ENCODE assay signal across 19 mouse cellular contexts in the genomic region with DNA sequence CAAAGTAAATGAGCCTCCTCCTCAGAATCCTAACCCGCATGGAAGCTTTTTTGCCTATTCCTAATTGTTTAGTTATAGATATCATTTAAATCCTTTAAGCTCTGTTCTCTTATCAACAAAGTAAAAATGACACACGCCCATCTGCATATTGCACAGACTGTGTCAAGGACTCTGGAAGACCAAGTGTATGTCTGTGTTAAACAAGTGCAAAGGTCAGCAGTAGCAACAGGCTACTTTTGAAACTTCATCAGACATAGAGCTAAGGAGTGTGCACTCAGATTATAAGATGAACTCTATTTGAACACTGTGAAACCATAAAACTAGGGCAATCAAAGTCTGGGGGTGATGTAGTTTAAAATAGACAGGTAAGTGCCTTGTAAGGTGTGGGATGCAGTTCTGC.
"Had no signal": no experiment of that assay in that cellular context is flagged by ENCODE, and none has a peak within 500 bp of the region (broad histone marks: within the 10 kb centered on the region; RNA-seq: fewer than 3 reads in every experiment).

No protein-coding gene starts in this region.

- H3K27ac ChIP-seq: hindbrain, embryonic 14.5 days; hindbrain, postnatal 0 days; kidney, embryonic 15.5 days; limb, embryonic 12.5 days; limb, embryonic 15.5 days; liver, embryonic 14.5 days; macrophage; midbrain, embryonic 12.5 days; midbrain, embryonic 15.5 days; neural tube, embryonic 13.5 days had no signal

- DNase-seq: left cerebral cortex, postnatal 4 days; liver, postnatal 0 days; spleen, adult 18-20 months; thymus, adult 2 months; thymus, postnatal 14 days; thymus, postnatal 4 days had no signal

- H3K4me2 ChIP-seq: hindbrain, embryonic 14.5 days; kidney, embryonic 15.5 days; limb, embryonic 12.5 days; limb, embryonic 15.5 days; liver, embryonic 11.5 days; lung, embryonic 14.5 days; midbrain, embryonic 12.5 days; midbrain, embryonic 15.5 days; neural tube, embryonic 13.5 days had no signal

- H3K4me1 ChIP-seq: kidney, embryonic 15.5 days; limb, embryonic 12.5 days; limb, embryonic 15.5 days; midbrain, embryonic 12.5 days; neural tube, embryonic 13.5 days had no signal

- H3K27me3 ChIP-seq: kidney, embryonic 15.5 days; limb, embryonic 12.5 days; limb, embryonic 15.5 days; midbrain, embryonic 12.5 days; midbrain, embryonic 15.5 days; neural tube, embryonic 13.5 days had no signal

- H3K9me3 ChIP-seq: kidney, embryonic 15.5 days; limb, embryonic 12.5 days; limb, embryonic 15.5 days; midbrain, embryonic 12.5 days; midbrain, embryonic 15.5 days had no signal

- ATAC-seq: hindbrain, postnatal 0 days; inflammation-experienced regulatory T-cells, adult 6 months; liver, postnatal 0 days; midbrain, embryonic 15.5 days had no signal

- H3K9ac ChIP-seq: hindbrain, embryonic 14.5 days; kidney, embryonic 15.5 days; limb, embryonic 12.5 days; limb, embryonic 15.5 days; liver, embryonic 14.5 days; liver, postnatal 0 days; lung, embryonic 14.5 days; midbrain, embryonic 12.5 days; midbrain, embryonic 15.5 days; neural tube, embryonic 13.5 days had no signal

- H3K4me3 ChIP-seq: kidney, embryonic 15.5 days; limb, embryonic 12.5 days; limb, embryonic 15.5 days; midbrain, embryonic 12.5 days; midbrain, embryonic 15.5 days; neural tube, embryonic 13.5 days had no signal

- H3K36me3 ChIP-seq: kidney, embryonic 15.5 days; limb, embryonic 12.5 days; limb, embryonic 15.5 days; midbrain, embryonic 12.5 days; midbrain, embryonic 15.5 days; neural tube, embryonic 13.5 days had no signal
